Mouse (Mus musculus): Measurements from ENCODE around the gene Smad9. TPM values are rescaled to one million over a fixed set of nuclear protein-coding genes. Genes with fewer than 3 reads are reported as not detected.
A peak's percentile ranks its signal among the peaks of the same experiment; 100 is the strongest.

Gene Smad9
- 0.85 and 0.91 TPM in 2 replicates for polyA plus RNA-seq (2015; fragmentation: Nextera tagmentation; extraction: Ambion mirVana)

DNA sequence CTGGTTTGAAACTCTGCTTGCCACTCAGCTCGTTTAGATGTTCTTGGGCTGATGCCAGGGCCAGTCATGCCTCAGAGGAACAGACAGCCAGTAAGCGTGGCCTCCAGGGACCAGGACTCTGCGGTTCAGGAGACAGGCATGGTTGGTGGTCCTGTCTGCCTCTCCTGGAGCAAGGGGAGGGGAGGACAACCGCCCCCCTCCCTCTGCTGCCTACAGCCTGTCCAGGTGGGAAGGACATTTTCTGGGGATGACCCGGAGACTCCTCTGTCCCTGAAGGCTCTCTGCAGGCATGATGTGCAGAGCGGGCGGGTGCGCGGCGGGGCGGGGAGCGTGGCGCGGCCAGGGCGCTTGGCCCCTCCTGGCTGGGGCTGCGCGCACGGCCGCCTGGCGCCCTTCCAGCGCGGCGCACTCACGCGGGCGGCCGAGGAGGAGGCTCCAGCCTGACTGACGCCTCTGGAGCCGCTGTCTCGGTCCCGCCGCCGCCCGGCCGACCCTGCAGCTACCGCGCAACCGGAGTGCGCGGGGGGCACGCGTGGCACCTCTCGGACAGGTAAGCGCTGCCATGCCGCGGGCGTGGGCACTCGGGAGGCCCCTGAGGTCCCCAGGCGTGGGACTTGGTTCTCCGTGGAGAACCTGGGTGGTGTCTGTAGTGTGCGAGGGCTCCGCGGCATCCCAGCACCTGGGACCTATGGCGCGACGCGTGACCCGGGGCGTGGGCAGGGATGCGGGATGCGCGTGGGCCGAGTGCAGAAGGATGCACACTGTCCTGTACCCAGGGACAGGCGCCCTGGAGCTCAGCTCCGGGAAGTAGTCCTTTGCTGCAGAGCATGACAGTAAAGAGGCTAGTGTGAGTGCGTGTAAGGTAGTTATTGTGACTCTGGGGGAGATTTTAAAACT is at the start of gene Smad9:
Gene Smad9 (plus strand): TSS at position 438 of the 897 bp plus-strand sequence.
- Histone ChIP-seq H3K9me3 (no peaks in the 10 kb centered on the region), H3K9ac (peak within 1 kb of the TSS; percentile 79), H3K4me3 (peak within 1 kb of the TSS; percentile 78), H3K27me3 (no peaks in the 10 kb centered on the region), H3K36me3 (peaks cover 11% of the 10 kb centered on the region), H3K4me1 (replicated peaks) (peaks cover 16% of the 10 kb centered on the region), H3K4me2 (peak within 1 kb of the TSS; percentile 100), H3K27ac (replicated peaks) (no peak within 1 kb of the TSS)
- peak; percentile 80 for ATAC-seq (ENCODE audit: low FRiP score, low read depth)
- under 1% methylated on average over 55 of the region's 66 CpGs for WGBS

DNA sequence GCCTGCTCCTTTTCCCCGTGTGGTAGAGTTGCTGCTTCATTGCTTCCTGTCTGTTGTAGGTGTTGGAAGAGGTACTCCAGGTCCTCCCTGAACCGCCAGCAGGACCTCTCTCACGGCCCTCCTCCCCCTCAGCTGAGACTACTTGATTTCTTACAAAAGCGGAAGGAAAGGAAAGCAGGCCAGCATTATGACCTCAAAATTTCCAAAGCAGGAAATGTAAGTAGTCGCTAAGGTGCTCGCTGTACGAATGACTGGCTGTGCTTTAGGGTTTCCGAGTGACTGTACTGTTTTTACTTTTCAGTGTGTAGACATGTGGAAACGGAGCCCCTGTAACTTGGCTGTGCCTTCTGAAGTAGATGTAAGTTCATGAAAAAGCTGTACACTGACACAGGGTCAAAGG is 46.4 kb upstream of the Smad9 start:
- Histone ChIP-seq H3K27me3 (no peaks in the 10 kb centered on the region), H3K9ac (no peak overlapping the region), H3K4me3 (no peak overlapping the region), H3K9me3 (no peaks in the 10 kb centered on the region), H3K4me1 (replicated peaks) (no peaks in the 10 kb centered on the region), H3K36me3 (peaks cover 76% of the 10 kb centered on the region), H3K4me2 (no peak overlapping the region), H3K27ac (replicated peaks) (no peak overlapping the region)
- WGBS: 90% methylated on average over 9 of the region's 9 CpGs
- ATAC-seq (ENCODE audit: low FRiP score, low read depth): no peak

DNA sequence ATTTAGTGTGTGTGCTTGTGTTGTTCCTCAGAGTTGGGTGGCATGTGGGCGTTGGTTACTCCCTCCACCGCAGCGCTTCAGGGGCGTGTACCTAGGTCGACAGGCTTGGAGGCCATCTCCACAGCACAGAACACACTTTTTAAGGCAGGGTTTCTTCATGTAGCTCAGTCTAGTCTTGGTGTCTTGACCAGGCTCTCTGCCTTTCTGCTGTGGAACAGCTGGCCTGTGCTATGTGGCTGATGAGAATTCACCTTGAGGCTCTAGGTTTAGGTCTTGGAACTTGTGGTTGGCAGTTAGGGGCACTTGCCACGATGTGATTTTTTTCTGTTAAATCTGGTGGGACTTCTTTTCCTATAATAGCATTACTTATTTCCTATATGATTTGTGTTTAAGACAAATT is 41.1 kb upstream of the Smad9 start, which contains the start of gene Gm21958:
Gene Gm21958 (minus strand): TSS at position 101 of the 400 bp plus-strand sequence.
- ATAC-seq (ENCODE audit: low FRiP score, low read depth): no peak
- Histone ChIP-seq H3K9me3 (no peaks in the 10 kb centered on the region), H3K27ac (replicated peaks) (no peak within 1 kb of the TSS), H3K36me3 (peaks cover 77% of the 10 kb centered on the region), H3K4me3 (no peak within 1 kb of the TSS), H3K4me2 (no peak within 1 kb of the TSS), H3K4me1 (replicated peaks) (no peaks in the 10 kb centered on the region), H3K9ac (no peak within 1 kb of the TSS), H3K27me3 (no peaks in the 10 kb centered on the region)
- WGBS: 94% methylated on average over 6 of the region's 6 CpGs

DNA sequence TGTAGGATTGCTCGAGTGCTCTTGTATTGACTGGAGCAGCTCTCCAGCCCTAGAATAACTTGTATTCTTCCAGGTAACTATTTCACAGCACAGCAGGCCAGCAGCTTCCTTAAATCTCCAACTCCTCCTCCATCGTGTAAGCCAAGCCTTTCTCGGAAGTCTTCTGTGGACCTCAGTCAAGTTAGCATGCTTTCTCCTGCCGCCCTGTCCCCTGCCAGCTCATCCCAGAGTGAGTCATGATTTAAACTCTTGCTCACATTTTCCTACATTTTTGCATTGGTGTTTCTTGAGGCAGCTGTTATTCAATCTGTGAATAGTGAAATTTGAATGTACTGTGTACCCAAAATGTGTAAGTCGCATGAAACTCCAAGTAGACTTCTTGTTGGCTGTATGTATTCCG is 39.9 kb upstream of the Smad9 start:
- no peaks in the 10 kb centered on the region for H3K27me3 ChIP-seq
- H3K4me1 ChIP-seq (replicated peaks): no peaks in the 10 kb centered on the region
- no peak overlapping the region for H3K4me3 ChIP-seq
- no peak overlapping the region for H3K27ac ChIP-seq (replicated peaks)
- 93% methylated on average over 6 of the region's 6 CpGs for WGBS
- no peaks in the 10 kb centered on the region for H3K9me3 ChIP-seq
- no peak overlapping the region for H3K4me2 ChIP-seq
- peaks cover 70% of the 10 kb centered on the region for H3K36me3 ChIP-seq
- H3K9ac ChIP-seq: no peak overlapping the region
- ATAC-seq (ENCODE audit: low FRiP score, low read depth): no peak

DNA sequence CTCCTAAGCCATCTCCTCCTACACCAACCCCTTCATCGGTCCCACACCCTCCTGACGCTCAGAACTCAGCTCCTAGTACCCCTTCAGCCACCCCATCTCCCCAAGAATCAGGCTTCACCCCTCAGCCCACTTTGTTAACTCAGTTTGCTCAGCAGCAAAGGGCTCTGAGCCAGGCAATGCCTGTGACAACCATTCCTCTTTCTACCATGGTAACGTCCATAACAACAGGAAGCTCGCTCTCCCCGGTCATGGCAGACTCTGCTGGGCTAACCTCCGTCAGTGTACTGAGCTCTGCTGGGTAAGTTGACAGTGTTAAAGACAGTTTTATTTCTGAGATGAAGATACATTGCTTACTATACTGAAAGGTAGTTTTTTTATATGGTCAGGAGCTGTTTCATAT is 38.0 kb upstream of the Smad9 start:
- Histone ChIP-seq H3K4me3 (no peak overlapping the region), H3K9me3 (no peaks in the 10 kb centered on the region), H3K9ac (no peak overlapping the region), H3K4me1 (replicated peaks) (no peaks in the 10 kb centered on the region), H3K27ac (replicated peaks) (no peak overlapping the region), H3K36me3 (peaks cover 67% of the 10 kb centered on the region), H3K4me2 (no peak overlapping the region), H3K27me3 (no peaks in the 10 kb centered on the region)
- 65% methylated on average over 6 of the region's 6 CpGs for WGBS
- no peak for ATAC-seq (ENCODE audit: low FRiP score, low read depth)

DNA sequence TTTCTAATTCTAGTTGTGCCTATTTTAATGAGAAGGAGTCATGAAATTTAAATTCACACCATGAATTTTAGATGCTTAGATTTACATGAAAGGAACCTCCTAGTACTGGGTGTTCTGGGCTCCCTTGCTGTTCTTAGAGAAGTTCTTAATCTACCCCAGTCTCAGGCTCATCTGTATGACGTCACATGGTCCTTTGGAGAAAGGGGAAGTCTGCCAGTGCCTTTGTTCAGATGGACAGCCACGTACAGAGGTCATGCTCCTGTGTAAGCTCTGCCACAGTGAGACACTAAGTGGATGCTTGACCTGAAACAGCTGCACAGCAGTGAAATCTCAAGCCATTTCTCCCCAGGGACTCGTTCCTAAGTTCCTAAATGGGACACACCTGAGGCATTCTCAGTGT is 36.4 kb upstream of the Smad9 start:
- Histone ChIP-seq H3K27me3 (no peaks in the 10 kb centered on the region), H3K9ac (no peak overlapping the region), H3K27ac (replicated peaks) (no peak overlapping the region), H3K4me3 (no peak overlapping the region), H3K9me3 (no peaks in the 10 kb centered on the region), H3K36me3 (peaks cover 73% of the 10 kb centered on the region), H3K4me1 (replicated peaks) (no peaks in the 10 kb centered on the region), H3K4me2 (no peak overlapping the region)
- no peak for ATAC-seq (ENCODE audit: low FRiP score, low read depth)
- 50% methylated on average over 3 of the region's 3 CpGs for WGBS

DNA sequence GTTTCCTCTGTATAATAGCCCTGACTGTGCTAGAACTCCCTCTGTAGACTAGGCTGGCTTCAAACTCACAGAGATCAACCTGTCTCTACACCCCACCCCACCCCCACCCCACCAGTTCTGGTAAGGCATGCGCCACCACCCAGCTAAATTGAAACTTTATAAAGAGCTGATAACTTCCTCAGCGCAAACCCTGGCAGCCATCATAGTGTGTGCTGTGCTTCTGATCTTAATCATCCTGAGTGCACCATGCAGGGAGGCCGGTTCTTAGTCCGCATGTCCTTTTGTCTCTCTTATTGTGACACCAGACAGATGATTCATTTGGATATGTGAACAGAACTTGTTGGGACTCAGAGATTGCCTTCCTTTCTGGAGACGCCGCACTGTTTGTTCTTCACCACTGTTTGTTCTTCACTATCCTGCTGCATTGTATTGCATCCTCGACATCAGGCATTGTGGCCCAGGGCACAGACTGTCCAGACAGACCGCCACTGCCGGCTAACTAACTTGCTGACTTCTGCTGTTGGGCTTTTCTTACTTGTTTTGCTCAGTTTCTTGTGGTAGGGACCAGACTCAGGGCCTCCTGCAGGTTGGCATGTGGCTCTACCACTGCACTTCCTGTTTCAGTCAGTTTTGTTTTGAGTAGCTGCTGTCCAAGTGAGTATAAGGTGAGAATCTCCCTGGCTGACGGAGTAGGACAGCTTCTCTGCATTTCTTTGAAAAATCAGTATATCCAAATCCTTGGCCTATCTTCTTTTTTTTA is 31.5 kb upstream of the Smad9 start:
- Histone ChIP-seq H3K27ac (replicated peaks) (no peak overlapping the region), H3K4me3 (no peak overlapping the region), H3K4me2 (no peak overlapping the region), H3K4me1 (replicated peaks) (no peaks in the 10 kb centered on the region), H3K9ac (no peak overlapping the region), H3K27me3 (no peaks in the 10 kb centered on the region), H3K36me3 (peaks cover 60% of the 10 kb centered on the region), H3K9me3 (no peaks in the 10 kb centered on the region)
- ATAC-seq (ENCODE audit: low FRiP score, low read depth): no peak
- WGBS: 77% methylated on average over 10 of the region's 10 CpGs

DNA sequence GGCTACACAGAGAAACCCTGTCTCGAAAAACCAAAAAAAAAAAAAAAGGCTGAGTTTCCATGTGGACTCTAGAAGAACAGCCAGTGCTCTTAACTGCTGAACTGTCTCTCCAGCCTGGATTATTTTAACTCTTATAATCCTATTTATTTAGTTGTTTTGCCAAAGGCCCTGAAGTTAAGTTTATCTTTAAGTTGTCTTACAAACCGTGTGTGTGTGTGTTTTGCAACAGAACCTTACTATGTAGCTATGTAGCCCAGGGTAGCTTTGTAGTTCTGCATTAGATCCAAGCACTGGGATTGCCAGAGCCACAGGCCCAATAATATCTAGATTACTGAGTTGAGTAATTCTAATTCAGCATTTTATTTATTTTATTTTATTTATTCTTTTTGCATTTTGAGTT is 30.0 kb upstream of the Smad9 start:
- Histone ChIP-seq H3K4me3 (no peak overlapping the region), H3K4me2 (no peak overlapping the region), H3K9ac (no peak overlapping the region), H3K27me3 (no peaks in the 10 kb centered on the region), H3K27ac (replicated peaks) (no peak overlapping the region), H3K36me3 (peaks cover 67% of the 10 kb centered on the region), H3K4me1 (replicated peaks) (no peaks in the 10 kb centered on the region), H3K9me3 (no peaks in the 10 kb centered on the region)
- ATAC-seq (ENCODE audit: low FRiP score, low read depth): no peak
- 91% methylated on average over 2 of the region's 2 CpGs for WGBS

DNA sequence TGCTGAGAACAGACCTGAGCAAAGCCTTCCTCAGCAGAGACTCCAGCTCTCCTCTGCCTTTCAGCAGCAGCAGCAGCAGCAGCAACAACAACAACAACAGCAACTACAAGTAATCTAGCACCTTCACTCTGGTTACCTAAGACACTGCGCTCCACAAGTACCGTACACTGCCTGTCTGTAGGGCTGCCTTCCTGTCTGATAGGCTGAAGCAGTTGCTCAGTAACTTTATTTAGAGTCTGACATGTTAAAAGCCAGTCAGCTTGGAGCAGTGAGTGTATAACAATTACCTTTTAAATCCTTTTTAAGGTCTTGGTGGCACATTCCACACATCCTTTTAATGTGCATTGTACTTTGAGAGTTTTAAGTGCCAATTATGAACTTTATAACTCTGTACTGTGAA is 27.8 kb upstream of the Smad9 start:
- Histone ChIP-seq H3K9me3 (no peaks in the 10 kb centered on the region), H3K4me1 (replicated peaks) (no peaks in the 10 kb centered on the region), H3K36me3 (peaks cover 65% of the 10 kb centered on the region), H3K27me3 (no peaks in the 10 kb centered on the region), H3K4me2 (no peak overlapping the region), H3K9ac (no peak overlapping the region), H3K4me3 (no peak overlapping the region), H3K27ac (replicated peaks) (no peak overlapping the region)
- 90% methylated on average over 2 of the region's 2 CpGs for WGBS
- ATAC-seq (ENCODE audit: low FRiP score, low read depth): no peak

DNA sequence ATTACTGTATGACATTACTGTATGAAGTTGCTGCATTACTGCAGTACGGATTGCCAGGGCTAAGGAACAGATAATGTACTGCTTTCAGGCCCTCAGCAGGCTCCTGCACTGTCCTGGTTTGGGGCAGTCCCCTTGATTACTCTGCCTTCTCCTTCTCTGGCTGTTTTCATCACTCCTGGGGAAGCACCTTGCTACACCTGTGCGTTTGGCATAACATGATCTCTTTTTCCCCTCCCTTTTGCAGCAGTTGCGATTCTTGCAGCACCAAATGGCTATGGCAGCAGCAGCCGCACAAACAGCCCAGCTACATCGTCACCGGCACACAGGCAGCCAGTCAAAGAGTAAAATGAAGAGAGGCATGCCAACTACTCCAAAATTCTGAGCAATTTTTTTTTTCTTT is 27.3 kb upstream of the Smad9 start:
- Histone ChIP-seq H3K9ac (no peak overlapping the region), H3K9me3 (no peaks in the 10 kb centered on the region), H3K4me2 (no peak overlapping the region), H3K4me1 (replicated peaks) (peaks cover 5% of the 10 kb centered on the region), H3K27me3 (no peaks in the 10 kb centered on the region), H3K27ac (replicated peaks) (no peak overlapping the region), H3K4me3 (no peak overlapping the region), H3K36me3 (peaks cover 60% of the 10 kb centered on the region)
- WGBS: 98% methylated on average over 6 of the region's 6 CpGs
- ATAC-seq (ENCODE audit: low FRiP score, low read depth): no peak

DNA sequence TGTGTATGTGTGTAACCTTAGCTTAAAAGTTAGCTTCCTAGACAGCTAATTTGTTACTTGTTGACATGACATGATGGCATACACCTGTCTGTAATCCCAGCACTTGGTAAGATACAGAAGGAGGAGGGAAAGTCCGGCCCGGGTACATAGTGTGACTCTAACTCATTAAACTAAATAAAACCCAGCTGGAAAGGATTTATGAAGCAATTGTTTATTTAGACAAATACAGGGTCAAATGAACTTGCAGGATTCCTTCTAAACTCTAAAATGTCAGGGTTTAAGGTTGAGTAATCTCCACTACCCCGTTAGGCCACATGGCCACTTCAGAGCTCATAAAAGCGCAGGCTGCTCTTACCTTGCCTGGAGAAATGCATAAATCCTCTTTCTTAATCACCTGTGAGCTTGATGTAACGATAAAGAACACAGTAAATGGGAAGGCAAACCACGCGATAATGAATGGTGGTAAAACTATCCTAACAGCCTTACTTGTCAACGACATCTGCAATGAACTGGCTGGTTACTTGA is 23.7 kb upstream of the Smad9 start:
- WGBS: 92% methylated on average over 8 of the region's 8 CpGs
- H3K36me3 ChIP-seq: peaks cover 49% of the 10 kb centered on the region
- peaks cover 23% of the 10 kb centered on the region for H3K4me1 ChIP-seq (replicated peaks)
- no peaks in the 10 kb centered on the region for H3K9me3 ChIP-seq
- no peaks in the 10 kb centered on the region for H3K27me3 ChIP-seq
- ATAC-seq (ENCODE audit: low FRiP score, low read depth): no peak
- H3K9ac ChIP-seq: no peak overlapping the region
- H3K4me3 ChIP-seq: no peak overlapping the region
- no peak overlapping the region for H3K4me2 ChIP-seq
- no peak overlapping the region for H3K27ac ChIP-seq (replicated peaks)

DNA sequence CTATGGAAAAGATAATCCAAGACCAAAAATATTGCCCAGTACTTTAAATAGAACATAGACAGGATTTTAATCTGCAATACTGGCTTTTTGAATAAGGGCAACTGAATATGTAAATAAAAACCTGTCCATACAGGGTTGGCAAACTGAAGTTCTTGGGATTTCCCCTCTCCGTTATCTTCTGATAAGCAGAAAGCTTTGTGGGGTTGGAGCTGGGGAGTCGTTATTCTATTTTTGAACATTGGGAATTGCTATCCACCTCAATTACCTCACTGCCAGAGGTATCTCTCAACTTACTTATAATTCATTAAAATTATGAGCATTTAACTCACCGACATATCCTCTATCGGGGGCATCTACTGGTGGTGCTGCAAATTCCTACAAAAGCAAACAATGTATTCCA is 23.0 kb upstream of the Smad9 start:
- no peak overlapping the region for H3K4me3 ChIP-seq
- WGBS: 97% methylated on average over 4 of the region's 4 CpGs
- no peak overlapping the region for H3K9ac ChIP-seq
- H3K27me3 ChIP-seq: no peaks in the 10 kb centered on the region
- ATAC-seq (ENCODE audit: low FRiP score, low read depth): no peak
- peaks cover 23% of the 10 kb centered on the region for H3K4me1 ChIP-seq (replicated peaks)
- no peaks in the 10 kb centered on the region for H3K9me3 ChIP-seq
- H3K4me2 ChIP-seq: no peak overlapping the region
- H3K27ac ChIP-seq (replicated peaks): no peak overlapping the region
- H3K36me3 ChIP-seq: peaks cover 42% of the 10 kb centered on the region
